8 mouse cellular contexts compared by ENCODE assay signal in the genomic region with DNA sequence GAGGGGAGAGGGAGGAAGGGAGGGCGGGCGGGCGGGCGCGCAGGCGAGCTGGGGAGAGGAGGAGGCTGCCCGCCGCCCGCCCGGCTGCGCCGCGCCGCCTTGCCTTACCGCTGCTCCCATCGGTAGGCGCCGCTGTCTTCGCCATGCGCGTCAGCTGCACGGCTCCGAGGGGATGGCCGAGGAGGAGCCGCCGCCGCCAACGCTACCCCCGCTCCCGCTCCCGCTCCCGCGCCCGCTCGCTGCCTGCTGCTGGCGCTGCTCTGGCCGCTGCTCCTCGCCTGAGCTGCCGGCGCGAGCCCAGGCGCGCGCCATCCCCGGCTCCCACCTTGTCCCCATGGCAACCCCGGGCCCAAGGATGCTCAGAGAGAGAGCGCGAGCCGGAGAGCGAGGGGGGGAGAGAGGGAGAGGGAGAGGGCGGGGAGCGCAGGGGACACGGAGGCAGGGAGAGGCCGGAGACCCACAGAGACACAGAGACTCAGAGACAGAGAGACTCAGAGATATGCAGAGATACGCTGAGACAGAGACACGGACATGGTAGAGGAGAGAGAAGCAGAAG. TPM values are rescaled to one million over a fixed set of nuclear protein-coding genes. Genes with fewer than 3 reads are reported as not detected.
DNase-seq lines count a peak whose midpoint lies in the region; ATAC-seq and TF ChIP-seq lines count a peak whose summit lies in the region.

A gene (minus strand): TSS at position 121 of the 556 bp plus-strand sequence.

- H3K4me2 ChIP-seq in forebrain, embryonic 14.5 days (ENCODE audit: low read length) = peak within 1 kb of the TSS; percentile 71
- peak within 1 kb of the TSS; percentile 56 for H3K4me2 ChIP-seq in liver, embryonic 16.5 days (ENCODE audit: low read depth, low read length)
- H3K4me2 ChIP-seq in neural tube, embryonic 11.5 days (ENCODE audit: low read depth) = peak within 1 kb of the TSS; percentile 80

- peaks cover 83% of the 10 kb centered on the region for H3K27me3 ChIP-seq in E14TG2a.4 (ENCODE audit: insufficient read depth, low read length)
- peaks cover 29% of the 10 kb centered on the region for H3K27me3 ChIP-seq in forebrain, embryonic 14.5 days (replicated peaks; ENCODE audit: control insufficient read depth, insufficient read depth, low read length)
- peaks cover 87% of the 10 kb centered on the region for H3K27me3 ChIP-seq in liver, embryonic 16.5 days (ENCODE audit: control insufficient read depth, insufficient read depth, low read depth, low read length)
- peaks cover 39% of the 10 kb centered on the region for H3K27me3 ChIP-seq in neural tube, embryonic 11.5 days (ENCODE audit: control insufficient read depth, insufficient read depth, low read length)

- no peak for TF ChIP-seq CTCF in E14TG2a.4 (conservative IDR thresholded peaks at IDR 0.05; ENCODE audit: low read length)

- peak; percentile 94 for ATAC-seq in forebrain, embryonic 14.5 days
- 0 out of 2 replicates have a peak, but pooled peaks have one; percentile 27 for ATAC-seq in liver, embryonic 16.5 days (ENCODE audit: low read depth)
- peak; percentile 92 for ATAC-seq in neural tube, embryonic 11.5 days (ENCODE audit: insufficient read depth, low FRiP score, low TSS enrichment)

- peaks cover 28% of the 10 kb centered on the region for H3K4me1 ChIP-seq in E14TG2a.4 (replicated peaks; ENCODE audit: low read depth, low read length)
- no peaks in the 10 kb centered on the region; the same call in 1 of the 2 replicates for H3K4me1 ChIP-seq in brown adipose tissue, adult 24 weeks (ENCODE audit: control insufficient read depth, insufficient read depth, insufficient read length, low read length)
- H3K4me1 ChIP-seq in forebrain, embryonic 14.5 days (ENCODE audit: control insufficient read depth, insufficient read depth, low read length) = peaks cover 15% of the 10 kb centered on the region; the same call in 1 of the 2 replicates
- H3K4me1 ChIP-seq in liver, embryonic 16.5 days (ENCODE audit: control insufficient read depth, low read depth, low read length) = no peaks in the 10 kb centered on the region; the same call in none of the 2 replicates
- H3K4me1 ChIP-seq in neural tube, embryonic 11.5 days (ENCODE audit: control insufficient read depth, insufficient read depth, low read length) = peaks cover 12% of the 10 kb centered on the region

- intact Hi-C loops in heart, postnatal 10 days (cut with DNase I) = no loop called here

- H3K4me3 ChIP-seq in E14TG2a.4 (replicated peaks; ENCODE audit: low read length) = peak within 1 kb of the TSS; percentile 81
- H3K4me3 ChIP-seq in brown adipose tissue, adult 24 weeks (ENCODE audit: insufficient read depth, low read depth, low read length) = peak within 1 kb of the TSS; percentile 45
- peak within 1 kb of the TSS; percentile 47 for H3K4me3 ChIP-seq in forebrain, embryonic 14.5 days (ENCODE audit: low read depth, low read length)
- peak within 1 kb of the TSS; percentile 36 for H3K4me3 ChIP-seq in liver, embryonic 16.5 days (ENCODE audit: low read depth, low read length)
- peak within 1 kb of the TSS; percentile 66 for H3K4me3 ChIP-seq in neural tube, embryonic 11.5 days (ENCODE audit: low read depth, low read length)

- no peaks in the 10 kb centered on the region for H3K9me3 ChIP-seq in E14TG2a.4 (ENCODE audit: low read length)
- H3K9me3 ChIP-seq in forebrain, embryonic 14.5 days (replicated peaks; ENCODE audit: control insufficient read depth, low read length) = no peaks in the 10 kb centered on the region
- no peaks in the 10 kb centered on the region for H3K9me3 ChIP-seq in liver, embryonic 16.5 days (replicated peaks; ENCODE audit: control insufficient read depth, low read length)
- H3K9me3 ChIP-seq in neural tube, embryonic 11.5 days (ENCODE audit: control insufficient read depth, low read length) = no peaks in the 10 kb centered on the region

- H3K36me3 ChIP-seq in E14TG2a.4 (ENCODE audit: insufficient read depth, low read length) = no peaks in the 10 kb centered on the region
- H3K36me3 ChIP-seq in forebrain, embryonic 14.5 days (ENCODE audit: control insufficient read depth, insufficient read depth, low read length) = no peaks in the 10 kb centered on the region
- no peaks in the 10 kb centered on the region for H3K36me3 ChIP-seq in liver, embryonic 16.5 days (ENCODE audit: control insufficient read depth, insufficient read depth)
- H3K36me3 ChIP-seq in neural tube, embryonic 11.5 days (ENCODE audit: control insufficient read depth, insufficient read depth, low read length) = no peaks in the 10 kb centered on the region

- WGBS in forebrain, embryonic 14.5 days = under 1% methylated on average over 39 of the region's 56 CpGs
- WGBS in liver, embryonic 16.5 days (ENCODE audit: insufficient replicate concordance) = under 1% methylated on average over 35 of the region's 56 CpGs
- 0% methylated on average over 39 of the region's 56 CpGs for WGBS in neural tube, embryonic 11.5 days

- no peak within 1 kb of the TSS for H3K27ac ChIP-seq in brown adipose tissue, adult 24 weeks (replicated peaks; ENCODE audit: low read depth, low read length)
- H3K27ac ChIP-seq in forebrain, embryonic 14.5 days (ENCODE audit: low read depth, low read length) = peak within 1 kb of the TSS; percentile 97
- H3K27ac ChIP-seq in liver, embryonic 16.5 days (ENCODE audit: low read length) = no peak within 1 kb of the TSS
- H3K27ac ChIP-seq in neural tube, embryonic 11.5 days (ENCODE audit: low read depth, low read length) = peak within 1 kb of the TSS; percentile 86

- H3K9ac ChIP-seq in forebrain, embryonic 14.5 days (ENCODE audit: low read length) = peak within 1 kb of the TSS; percentile 83
- H3K9ac ChIP-seq in liver, embryonic 16.5 days (ENCODE audit: low read depth, low read length) = no peak within 1 kb of the TSS
- H3K9ac ChIP-seq in neural tube, embryonic 11.5 days (ENCODE audit: low read length) = peak within 1 kb of the TSS; percentile 80

- peak; percentile 95 for DNase-seq in forebrain, embryonic 14.5 days (ENCODE audit: low spot score)
- DNase-seq in heart, postnatal 10 days = peak; percentile 65 to 68
- DNase-seq in layer of hippocampus, adult 18-20 months (ENCODE audit: low spot score in 2 of 2) = peak; percentile 83 to 85
- DNase-seq in neural tube, embryonic 11.5 days (ENCODE audit: low spot score) = peak; percentile 93
- peak; percentile 72 for DNase-seq in testis, postnatal 10 days (ENCODE audit: low spot score)

RNA-seq across cellular contexts. Expression of the gene that starts here (rescaled TPM):
- 0.52 and 0.79 TPM in 2 replicates for polyA plus RNA-seq in brown adipose tissue, adult 24 weeks (2012; ENCODE audit: insufficient read depth, insufficient read length, missing spikeins)
- 15.5 and 21.1 TPM in 2 replicates for polyA plus RNA-seq in forebrain, embryonic 14.5 days (2014; fragmentation: Nextera tagmentation; extraction: Ambion mirVana)
- under 1 TPM; 0.19 to 0.50 TPM for total RNA-seq in heart, postnatal 10 days (2021)
- 1 to 10 TPM; 6.9 to 8.1 TPM for total RNA-seq in layer of hippocampus, adult 18-20 months (2021)
- 0.99 and 1.7 TPM in 2 replicates for polyA plus RNA-seq in liver, embryonic 16.5 days (2015; fragmentation: Nextera tagmentation; extraction: Ambion mirVana)
- polyA plus RNA-seq in neural tube, embryonic 11.5 days (2014; fragmentation: Nextera tagmentation; extraction: Ambion mirVana) = 33.7 and 40.9 TPM in 2 replicates

Comparison
In these comparisons a context has a peak if more than half of its experiments do, and no peak if none do; other contexts are left out.
1. RNA of the gene that starts here (total RNA-seq): 6.9 to 8.1 TPM in layer of hippocampus, adult 18-20 months; 0.19 to 0.50 TPM in heart, postnatal 10 days; every median in the first group is over 4 times any median in the second.
2. Peak in DNase-seq in heart, postnatal 10 days; RNA of the gene not detected or under 1 TPM.
3. H3K27ac ChIP-seq: peak in forebrain, embryonic 14.5 days (single experiment) and neural tube, embryonic 11.5 days (single experiment); none in brown adipose tissue, adult 24 weeks (single experiment) and liver, embryonic 16.5 days (single experiment).
4. ATAC-seq: peak in every context shown above with its lines; median percentile 94 in forebrain, embryonic 14.5 days; 92 in neural tube, embryonic 11.5 days; 27 in liver, embryonic 16.5 days.
5. Peak in every context shown above with its lines, with median percentiles within 50 percentile points of each other: H3K4me3 ChIP-seq, DNase-seq and H3K4me2 ChIP-seq.